Mouse (Mus musculus) kidney, postnatal 25 days (tissue): Measurements from ENCODE around the gene Fan1.

Experiments used
- DNase-seq, 2 experiments: peaks; one replicate each; pipeline ENCODE4 v3.0.0; 2021; ENCODE audit warnings: mixed read lengths in 2 of 2

Gene Fan1

DNA sequence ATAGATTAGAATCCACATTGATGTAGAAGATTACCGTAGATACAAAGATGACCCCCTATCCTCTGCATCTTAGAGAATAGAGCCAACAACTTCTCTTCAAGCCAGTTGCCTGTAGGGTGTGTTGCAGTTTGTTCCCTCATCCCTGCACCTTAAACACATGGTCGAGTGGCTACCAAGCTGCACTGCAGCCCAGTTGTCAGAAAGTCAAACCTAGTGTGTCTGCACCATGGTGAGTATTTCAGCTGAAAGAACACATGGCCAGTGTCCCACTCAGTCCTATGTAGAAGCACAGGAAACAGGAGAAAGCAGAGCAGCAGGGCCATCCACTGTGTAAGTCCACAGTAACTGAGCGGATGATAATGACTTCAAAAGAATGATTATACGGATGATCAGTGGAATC, 46.4 kb downstream of the Fan1 start:
- no peak for DNase-seq

- DNase-seq, result peak; percentile 78 to 90
These were observed 47.0 kb downstream of the Fan1 start for GRCm38 (mm10) chr7:64326892-64327291.

GRCm38 (mm10) chr7:64321658-64322057, 52.2 kb downstream of the Fan1 start:
- no peak for DNase-seq

- no peak for DNase-seq
These were observed 52.8 kb downstream of the Fan1 start for GRCm38 (mm10) chr7:64321125-64321524.

GRCm38 (mm10) chr7:64312811-64313210, 61.1 kb downstream of the Fan1 start:
- peak in 1 of 2 experiments; percentile 28 for DNase-seq

- no peak for DNase-seq
These were observed 63.1 kb downstream of the Fan1 start for GRCm38 (mm10) chr7:64310756-64311155.

DNA sequence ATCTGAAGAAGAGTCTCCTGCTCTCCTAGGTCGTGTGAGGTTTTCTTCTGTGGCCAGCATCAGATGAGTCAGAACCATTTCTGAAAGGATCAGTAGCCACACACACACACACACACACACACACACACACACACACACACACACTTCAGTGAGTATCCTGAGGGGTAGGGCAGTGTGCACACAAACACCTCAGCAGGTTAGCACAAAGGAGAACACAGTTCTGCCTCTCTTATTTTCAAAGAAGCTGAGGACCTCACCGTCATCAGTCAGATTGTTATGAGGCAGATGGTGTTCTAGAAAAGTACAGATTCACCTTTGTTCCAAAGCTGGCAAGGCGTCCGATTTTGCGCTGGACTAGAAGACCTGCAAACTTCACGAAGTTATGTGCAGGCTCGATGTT, 63.7 kb downstream of the Fan1 start:
- no peak for DNase-seq
